ENCODE assay signal across 8 mouse cellular contexts in genomic region chr7:83675545-83676254, GRCm38 (mm10). TPM values are rescaled to one million over a fixed set of nuclear protein-coding genes. Genes with fewer than 3 reads are reported as not detected.
A peak's percentile ranks its signal among the peaks of the same experiment; 100 is the strongest.
DNase-seq lines count a peak whose midpoint lies in the region; ATAC-seq lines count a peak whose summit lies in the region.

No protein-coding gene starts in this region.

- intact Hi-C loops in heart, postnatal 36 days (cut with DNase I), result loop anchor here (1.0 kb wide), 1 partner anchor 107 kb away; no protein-coding TSS in a partner anchor

- no peak overlapping the region for H3K4me3 ChIP-seq in heart, embryonic 11.5 days (ENCODE audit: low read depth, low read length)
- no peak overlapping the region for H3K4me3 ChIP-seq in embryonic facial prominence, embryonic 14.5 days (ENCODE audit: low read depth, low read length)
- H3K4me3 ChIP-seq in midbrain, embryonic 14.5 days (replicated peaks; ENCODE audit: low read depth, low read length), result no peak overlapping the region

- H3K27me3 ChIP-seq in heart, embryonic 11.5 days (ENCODE audit: control insufficient read depth, insufficient read depth, low read length), result no peaks in the 10 kb centered on the region
- H3K27me3 ChIP-seq in embryonic facial prominence, embryonic 14.5 days (replicated peaks; ENCODE audit: control insufficient read depth, insufficient read depth, low read length), result no peaks in the 10 kb centered on the region
- H3K27me3 ChIP-seq in midbrain, embryonic 14.5 days (ENCODE audit: control insufficient read depth, insufficient read depth, low read length), result no peaks in the 10 kb centered on the region

- H3K9me3 ChIP-seq in heart, embryonic 11.5 days (replicated peaks; ENCODE audit: control insufficient read depth, low read length), result no peaks in the 10 kb centered on the region
- H3K9me3 ChIP-seq in embryonic facial prominence, embryonic 14.5 days (ENCODE audit: control insufficient read depth, low read length), result no peaks in the 10 kb centered on the region
- H3K9me3 ChIP-seq in midbrain, embryonic 14.5 days (ENCODE audit: control insufficient read depth, low read length), result no peaks in the 10 kb centered on the region

- H3K27ac ChIP-seq in heart, embryonic 11.5 days (ENCODE audit: low read depth, low read length), result no peak overlapping the region
- H3K27ac ChIP-seq in embryonic facial prominence, embryonic 14.5 days (replicated peaks; ENCODE audit: low read depth, low read length), result no peak overlapping the region
- H3K27ac ChIP-seq in midbrain, embryonic 14.5 days (replicated peaks; ENCODE audit: low read depth, low read length), result no peak overlapping the region

- DNase-seq in heart, postnatal 36 days, result peak; percentile 24
- DNase-seq in 3T3-L1 (ENCODE audit: low read depth, low spot score) (peak; percentile 43), MN1 (ENCODE audit: low spot score) (peak; percentile 9)
- DNase-seq in embryonic facial prominence, embryonic 14.5 days (ENCODE audit: low spot score), result peak; percentile 28
- peak; percentile 78 for DNase-seq in midbrain, embryonic 14.5 days
- DNase-seq in c-Kit-positive CD71-positive TER-119-positive erythroid progenitor cells, embryonic 14.5 days (ENCODE audit: low spot score), result no peak
- no peak for DNase-seq in cerebellum, adult 11-12 months

- WGBS in heart, embryonic 11.5 days (ENCODE audit: insufficient replicate concordance), result 23% methylated on average over 5 of the region's 5 CpGs
- WGBS in embryonic facial prominence, embryonic 14.5 days, result 30% methylated on average over 5 of the region's 5 CpGs
- whole genome bisulfite sequencing in midbrain, embryonic 14.5 days, result 38% methylated on average over 5 of the region's 5 CpGs

- H3K4me1 ChIP-seq in heart, embryonic 11.5 days (ENCODE audit: control insufficient read depth, insufficient read depth, low read length), result no peaks in the 10 kb centered on the region
- no peaks in the 10 kb centered on the region for H3K4me1 ChIP-seq in embryonic facial prominence, embryonic 14.5 days (ENCODE audit: control insufficient read depth, insufficient read depth, low read length)
- H3K4me1 ChIP-seq in midbrain, embryonic 14.5 days (ENCODE audit: control insufficient read depth, insufficient read depth, low read length), result no peaks in the 10 kb centered on the region

- ATAC-seq in heart, embryonic 11.5 days (replicated peaks; ENCODE audit: insufficient number of reproducible peaks, low FRiP score, low TSS enrichment), result no peak
- ATAC-seq in embryonic facial prominence, embryonic 14.5 days (ENCODE audit: low read depth), result no peak
- no peak for ATAC-seq in midbrain, embryonic 14.5 days (ENCODE audit: low FRiP score, low TSS enrichment)

- H3K36me3 ChIP-seq in heart, embryonic 11.5 days (ENCODE audit: control insufficient read depth, insufficient read depth, low read length), result no peaks in the 10 kb centered on the region
- H3K36me3 ChIP-seq in embryonic facial prominence, embryonic 14.5 days (ENCODE audit: control insufficient read depth, insufficient read depth, low read length), result no peaks in the 10 kb centered on the region
- no peaks in the 10 kb centered on the region for H3K36me3 ChIP-seq in midbrain, embryonic 14.5 days (ENCODE audit: control insufficient read depth, insufficient read depth, low read length)

- H3K9ac ChIP-seq in heart, embryonic 11.5 days (ENCODE audit: low read depth, low read length), result no peak overlapping the region
- no peak overlapping the region for H3K9ac ChIP-seq in embryonic facial prominence, embryonic 14.5 days (ENCODE audit: low read depth, low read length)
- H3K9ac ChIP-seq in midbrain, embryonic 14.5 days (replicated peaks; ENCODE audit: low read length), result no peak overlapping the region

- H3K4me2 ChIP-seq in heart, embryonic 11.5 days, result no peak overlapping the region
- no peak overlapping the region for H3K4me2 ChIP-seq in embryonic facial prominence, embryonic 14.5 days (ENCODE audit: low read depth, low read length)
- no peak overlapping the region for H3K4me2 ChIP-seq in midbrain, embryonic 14.5 days (ENCODE audit: low read length)

RNA-seq across cellular contexts. Expression of gene Stard5, which starts 43.9 kb away (rescaled TPM):
- total RNA-seq in heart, postnatal 36 days (2021), result 10 to 100 TPM; 10.9 to 11.7 TPM
- polyA plus RNA-seq in heart, embryonic 11.5 days (2014; fragmentation: Nextera tagmentation; extraction: Ambion mirVana), result 30.0 and 33.5 TPM in 2 replicates
- 22.5 and 23.3 TPM in 2 replicates for polyA plus RNA-seq in embryonic facial prominence, embryonic 14.5 days (2014; fragmentation: Nextera tagmentation; extraction: Ambion mirVana)
- polyA plus RNA-seq in midbrain, embryonic 14.5 days (2014; fragmentation: Nextera tagmentation; extraction: Ambion mirVana), result 5.0 and 7.4 TPM in 2 replicates

Comparison
In these comparisons a context has a peak if more than half of its experiments do, and no peak if none do; other contexts are left out.
1. DNase-seq: peak in heart, postnatal 36 days (2 of 2), 3T3-L1 (single experiment), MN1 (single experiment), embryonic facial prominence, embryonic 14.5 days (single experiment) and midbrain, embryonic 14.5 days (single experiment); none in c-Kit-positive CD71-positive TER-119-positive erythroid progenitor cells, embryonic 14.5 days (single experiment) and cerebellum, adult 11-12 months (single experiment).